Mouse (Mus musculus) kidney, embryonic 16.5 days (tissue): Measurements from ENCODE around the gene Ttc16. TPM values are rescaled to one million over a fixed set of nuclear protein-coding genes. Genes with fewer than 3 reads are reported as not detected.

Source experiments
- ATAC-seq: fragments of 200-750 bp; cut with Nextera tagmentation; 2 replicates; pipeline ENCODE4 v1.8.0; 2017; ENCODE audit warnings: moderate TSS enrichment; ENCODE audit not compliant: low FRiP score, low TSS enrichment
- H3K27ac ChIP-seq: fragments of 300-500 bp; sonication (generic); 2 replicates; pipeline ENCODE4 v1.5.1; 2014; ENCODE audit warnings: low read length
- H3K27me3 ChIP-seq: fragments of 300-500 bp; sonication (generic); 2 replicates; pipeline ENCODE4 v1.6.1; 2014; ENCODE audit warnings: low read length, control low read depth, mixed read lengths; ENCODE audit not compliant: insufficient read depth
- H3K36me3 ChIP-seq: fragments of 300-500 bp; sonication (generic); 2 replicates; pipeline ENCODE4 v1.6.1; 2014; ENCODE audit warnings: low read length, control low read depth, mixed read lengths; ENCODE audit not compliant: insufficient read depth
- H3K4me1 ChIP-seq: fragments of 300-500 bp; sonication (generic); 2 replicates; pipeline ENCODE4 v1.6.1; 2014; ENCODE audit warnings: low read length, control low read depth, mixed read lengths; ENCODE audit not compliant: insufficient read depth
- H3K4me2 ChIP-seq: fragments of 300-500 bp; sonication (generic); replicated peaks from 2 replicates; pipeline ENCODE4 v1.6.1; 2014; ENCODE audit warnings: low read depth, low read length
- H3K4me3 ChIP-seq: fragments of 300-500 bp; sonication (generic); 2 replicates; pipeline ENCODE4 v1.5.1; 2014; ENCODE audit warnings: mild to moderate bottlenecking, low read length
- H3K9ac ChIP-seq: fragments of 300-500 bp; sonication (generic); replicated peaks from 2 replicates; pipeline ENCODE4 v1.6.1; 2014; ENCODE audit warnings: low read length
- H3K9me3 ChIP-seq: fragments of 300-500 bp; sonication (generic); 2 replicates; pipeline ENCODE4 v1.6.1; 2016; ENCODE audit warnings: low read length, control low read depth
- WGBS: fragments of 180-500 bp; shearing (Covaris S2); extraction: QIAGEN DNeasy Blood & Tissue Kit; methylation state at CpG from one replicate; pipeline ENCODE4 v1.1.7; 2014; 5-methylcytosine and 5-hydroxymethylcytosine counted together
- polyA plus RNA-seq: library from polyadenylated mRNA; unstranded; fragments of >200 nt; fragmentation: Nextera tagmentation; extraction: Ambion mirVana; gene quantifications from 2 replicates; pipeline ENCODE4 v1.2.1, GENCODE M21; 2015

Gene Ttc16
- polyA plus RNA-seq, 1 experiment from 2014 or later: 0.29 TPM

- 59% methylated on average over 6 of the region's 6 CpGs for WGBS
These were observed 38.4 kb downstream of the Ttc16 start for GRCm38 (mm10) chr2:32737008-32737407.

GRCm38 (mm10) chr2:32736306-32736829 is 39.1 kb downstream of the Ttc16 start:
- ATAC-seq: no peak
- WGBS: 46% methylated on average over 3 of the region's 3 CpGs

More at GRCm38 (mm10) chr2:32737008-32737407, 38.4 kb downstream of the Ttc16 start:
- Histone ChIP-seq H3K9me3 (no peaks in the 10 kb centered on the region), H3K4me1 (peaks cover 32% of the 10 kb centered on the region), H3K4me3 (no peak overlapping the region), H3K36me3 (no peaks in the 10 kb centered on the region), H3K27me3 (peaks cover 14% of the 10 kb centered on the region), H3K4me2 (no peak overlapping the region), H3K9ac (no peak overlapping the region), H3K27ac (no peak overlapping the region)
- ATAC-seq: no peak

GRCm38 (mm10) chr2:32734933-32735332 is 40.5 kb downstream of the Ttc16 start:
- WGBS: 33% methylated on average over 4 of the region's 4 CpGs
- no peaks in the 10 kb centered on the region; the same call in 1 of the 2 replicates for H3K27me3 ChIP-seq
- 0 out of 2 replicates have a peak overlapping the region, but pooled peaks have one; percentile 9 for H3K9ac ChIP-seq
- H3K4me2 ChIP-seq: peak overlapping the region; percentile 28
- H3K27ac ChIP-seq: peak overlapping the region; percentile 90
- H3K4me1 ChIP-seq: peaks cover 36% of the 10 kb centered on the region
- no peak overlapping the region for H3K4me3 ChIP-seq
- H3K9me3 ChIP-seq: no peaks in the 10 kb centered on the region
- H3K36me3 ChIP-seq: no peaks in the 10 kb centered on the region
- peak; percentile 33 for ATAC-seq

More at GRCm38 (mm10) chr2:32736306-32736829, 39.1 kb downstream of the Ttc16 start:
- no peak overlapping the region for H3K27ac ChIP-seq
- no peak overlapping the region for H3K4me2 ChIP-seq
- no peak overlapping the region for H3K4me3 ChIP-seq
- H3K4me1 ChIP-seq: peaks cover 30% of the 10 kb centered on the region
- H3K9ac ChIP-seq: no peak overlapping the region
- no peaks in the 10 kb centered on the region for H3K36me3 ChIP-seq
- no peaks in the 10 kb centered on the region for H3K9me3 ChIP-seq
- peaks cover 8% of the 10 kb centered on the region for H3K27me3 ChIP-seq

DNA sequence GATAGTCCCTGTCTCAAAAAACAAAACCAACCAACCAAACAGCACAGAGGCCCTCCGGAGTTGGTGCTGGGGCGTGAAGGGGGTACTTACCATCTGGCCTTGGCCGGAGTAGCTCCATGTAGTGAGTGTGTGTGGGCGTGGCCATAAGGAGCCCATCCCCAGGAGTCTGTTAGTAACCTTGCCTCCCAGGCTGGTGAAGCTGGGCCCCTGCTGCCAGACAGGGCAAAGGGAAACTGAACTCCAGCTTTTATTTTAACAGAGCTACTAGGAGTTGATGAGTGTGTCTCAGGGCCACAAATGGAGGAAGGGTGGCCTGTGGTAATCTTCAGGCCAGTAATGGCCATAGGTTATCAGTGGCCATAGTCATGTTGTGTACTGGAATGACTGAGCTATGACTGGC is 41.0 kb downstream of the Ttc16 start:
- Histone ChIP-seq H3K36me3 (no peaks in the 10 kb centered on the region), H3K9me3 (no peaks in the 10 kb centered on the region), H3K27me3 (no peaks in the 10 kb centered on the region; the same call in 1 of the 2 replicates), H3K4me3 (no peak overlapping the region), H3K4me1 (peaks cover 40% of the 10 kb centered on the region), H3K27ac (peak overlapping the region; percentile 90), H3K4me2 (peak overlapping the region; percentile 24; the same call in 1 of the 2 replicates), H3K9ac (0 out of 2 replicates have a peak overlapping the region, but pooled peaks have one; percentile 9)
- WGBS: 33% methylated on average over 4 of the region's 4 CpGs
- ATAC-seq: peak; percentile 69; the same call in 1 of the 2 replicates

DNA sequence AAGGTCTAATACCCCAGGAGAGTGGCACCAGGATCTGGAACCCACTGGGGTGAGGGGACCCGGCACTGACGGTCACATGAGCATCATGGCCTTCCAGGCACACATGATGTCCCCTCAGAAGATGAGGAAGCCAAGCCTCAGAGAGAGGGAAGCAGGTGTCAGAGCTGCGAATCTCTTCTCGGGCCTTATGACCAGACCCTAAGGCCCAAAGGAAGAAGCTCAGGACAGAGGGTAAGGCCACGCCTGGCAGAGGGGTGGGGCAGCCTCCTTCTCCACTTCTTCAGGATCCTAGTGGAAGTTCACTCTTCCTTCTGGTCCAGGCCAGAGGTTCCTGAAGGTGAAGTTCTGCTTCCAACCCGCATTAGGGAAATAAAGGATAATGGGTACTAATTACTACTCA is 42.7 kb downstream of the Ttc16 start:
- WGBS: 71% methylated on average over 6 of the region's 6 CpGs

GRCm38 (mm10) chr2:32731911-32732310 is 43.5 kb downstream of the Ttc16 start:
- no peak for ATAC-seq
- Histone ChIP-seq H3K27me3 (no peaks in the 10 kb centered on the region), H3K9me3 (no peaks in the 10 kb centered on the region), H3K4me1 (peaks cover 44% of the 10 kb centered on the region), H3K4me2 (peak overlapping the region; percentile 1; the same call in 1 of the 2 replicates), H3K27ac (peak overlapping the region; percentile 81), H3K36me3 (no peaks in the 10 kb centered on the region), H3K9ac (no peak overlapping the region), H3K4me3 (no peak overlapping the region; the same call in 1 of the 2 replicates)
- WGBS: 70% methylated on average over 4 of the region's 4 CpGs

More for the DNA sequence above, 42.7 kb downstream of the Ttc16 start:
- ATAC-seq: no peak
- Histone ChIP-seq H3K27me3 (no peaks in the 10 kb centered on the region), H3K4me3 (no peak overlapping the region), H3K27ac (peak overlapping the region; percentile 81; the same call in 1 of the 2 replicates), H3K9me3 (no peaks in the 10 kb centered on the region), H3K36me3 (no peaks in the 10 kb centered on the region), H3K4me1 (peaks cover 41% of the 10 kb centered on the region), H3K9ac (no peak overlapping the region), H3K4me2 (no peak overlapping the region)

DNA sequence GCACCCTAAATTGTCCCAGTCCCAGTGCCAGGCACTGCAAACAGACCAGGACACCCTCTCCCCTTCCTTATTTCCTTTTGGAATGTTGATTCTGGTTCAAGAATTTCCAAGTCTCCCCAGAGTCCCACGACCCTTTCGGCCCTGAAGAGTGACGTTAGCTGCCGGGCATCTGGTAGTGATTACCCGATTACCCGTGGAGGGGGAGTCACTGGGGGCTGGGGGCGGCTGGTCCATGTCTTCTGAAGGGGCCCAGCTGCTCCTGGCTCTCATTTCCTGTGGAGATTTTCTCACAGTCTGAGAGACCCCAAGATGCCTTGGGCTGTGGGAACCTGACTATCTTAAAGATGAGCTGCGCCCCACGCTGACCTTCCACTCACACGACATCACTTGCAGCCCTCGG is 44.6 kb downstream of the Ttc16 start:
- no peak for ATAC-seq
- H3K4me1 ChIP-seq: peaks cover 45% of the 10 kb centered on the region
- WGBS: 13% methylated on average over 11 of the region's 11 CpGs
- peak overlapping the region; percentile 25; the same call in 1 of the 2 replicates for H3K9ac ChIP-seq
- no peaks in the 10 kb centered on the region for H3K27me3 ChIP-seq
- peak overlapping the region; percentile 58 for H3K4me2 ChIP-seq
- no peaks in the 10 kb centered on the region for H3K9me3 ChIP-seq
- H3K4me3 ChIP-seq: peak overlapping the region; percentile 50
- no peaks in the 10 kb centered on the region for H3K36me3 ChIP-seq
- peak overlapping the region; percentile 81 for H3K27ac ChIP-seq

GRCm38 (mm10) chr2:32729547-32729946 is 45.9 kb downstream of the Ttc16 start:
- Histone ChIP-seq H3K27ac (peak overlapping the region; percentile 81; the same call in 1 of the 2 replicates), H3K36me3 (no peaks in the 10 kb centered on the region), H3K27me3 (no peaks in the 10 kb centered on the region), H3K4me1 (peaks cover 37% of the 10 kb centered on the region), H3K4me2 (peak overlapping the region; percentile 58), H3K9me3 (no peaks in the 10 kb centered on the region), H3K4me3 (peak overlapping the region; percentile 50), H3K9ac (0 out of 2 replicates have a peak overlapping the region, but pooled peaks have one; percentile 17)
- 33% methylated on average over 4 of the region's 4 CpGs for WGBS
- no peak for ATAC-seq

DNA sequence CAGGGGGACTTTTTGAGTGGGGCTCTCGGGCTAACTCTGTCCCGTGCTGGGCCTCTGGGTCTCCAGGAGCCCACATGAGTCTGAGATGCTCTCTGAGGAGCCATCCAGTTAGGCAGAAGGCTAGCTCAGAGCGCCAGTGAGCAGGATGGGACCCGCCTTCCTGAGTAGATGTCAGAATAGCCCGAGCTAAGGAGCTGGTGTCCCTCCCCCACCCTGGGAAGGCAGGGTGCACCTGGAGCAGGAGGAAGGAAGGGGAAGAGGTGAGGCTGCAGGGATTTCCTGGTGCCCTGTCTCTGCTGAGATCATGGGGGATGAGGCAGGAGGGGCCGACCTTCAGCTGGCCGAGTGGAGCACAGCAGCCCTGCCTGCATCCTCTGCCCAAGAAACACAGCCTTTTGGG is 47.0 kb downstream of the Ttc16 start:
- Histone ChIP-seq H3K9me3 (no peaks in the 10 kb centered on the region), H3K4me2 (peak overlapping the region; percentile 58), H3K27ac (peak overlapping the region; percentile 81), H3K9ac (peak overlapping the region; percentile 56), H3K4me1 (peaks cover 35% of the 10 kb centered on the region), H3K4me3 (peak overlapping the region; percentile 50), H3K27me3 (no peaks in the 10 kb centered on the region), H3K36me3 (no peaks in the 10 kb centered on the region)
- WGBS: 34% methylated on average over 7 of the region's 7 CpGs
- ATAC-seq: peak; percentile 28; the same call in 1 of the 2 replicates

- H3K9me3 ChIP-seq: no peaks in the 10 kb centered on the region
- ATAC-seq: peak; percentile 98
These were observed 48.0 kb downstream of the Ttc16 start for GRCm38 (mm10) chr2:32727435-32727834.

More at GRCm38 (mm10) chr2:32727435-32727834, 48.0 kb downstream of the Ttc16 start:
- Histone ChIP-seq H3K9ac (peak overlapping the region; percentile 56), H3K27me3 (no peaks in the 10 kb centered on the region), H3K27ac (peak overlapping the region; percentile 48; the same call in 1 of the 2 replicates), H3K36me3 (no peaks in the 10 kb centered on the region), H3K4me2 (peak overlapping the region; percentile 58), H3K4me1 (peaks cover 35% of the 10 kb centered on the region), H3K4me3 (peak overlapping the region; percentile 50)
- under 1% methylated on average over 16 of the region's 16 CpGs for WGBS
